Mouse (Mus musculus) gastrocnemius, adult 2 months (tissue): ENCODE results near the gene Zbtb22. TPM values are rescaled to one million over a fixed set of nuclear protein-coding genes. Genes with fewer than 3 reads are reported as not detected.
A peak's percentile ranks its signal among the peaks of the same experiment; 100 is the strongest.

ENCODE experiments used
- DNase-seq: peaks from one replicate; pipeline ENCODE4 v3.0.0; 2022
- H3K27ac ChIP-seq: fragments of 200-600 bp; 2 replicates; pipeline ENCODE4 v1.8.1; 2022; ENCODE audit warnings: mild to moderate bottlenecking
- H3K4me3 ChIP-seq: fragments of 200-600 bp; 2 replicates; pipeline ENCODE4 v1.8.1; 2022; ENCODE audit warnings: mild to moderate bottlenecking, moderate library complexity
- CTCF ChIP-seq: fragments of 200-600 bp; IDR thresholded peaks from 2 replicates; pipeline ENCODE4 v1.8.1; 2022; ENCODE audit warnings: antibody characterized with exemption, mild to moderate bottlenecking, moderate library complexity
- intact Hi-C: fragments of 180-260 bp; cut with DNase I; formaldehyde crosslinking; loops from one replicate; pipeline ENCODE4 v1.15.1; 2025
- total RNA-seq, 2 experiments: library from RNA; stranded (reverse); gene quantifications; 2 replicates each; pipeline ENCODE4 v1.2.3; 2021

Gene Zbtb22
- total RNA-seq, 2 experiments from 2014 or later = 14.5 to 14.8 TPM

GRCm38 (mm10) chr17:33909869-33910250, 5.8 kb upstream of the Zbtb22 start:
- Histone ChIP-seq H3K4me3 (peak overlapping the region; percentile 92), H3K27ac (peak overlapping the region; percentile 97)
- intact Hi-C loops = no loop called here
- DNase-seq = no peak
- no peak for TF ChIP-seq CTCF

GRCm38 (mm10) chr17:33910346-33911051, 5.2 kb upstream of the Zbtb22 start:
- no peak for TF ChIP-seq CTCF
- intact Hi-C loops = no loop called here
- Histone ChIP-seq H3K27ac (peak overlapping the region; percentile 97), H3K4me3 (peak overlapping the region; percentile 92)
- no peak for DNase-seq

- DNase-seq = no peak
- intact Hi-C loops = no loop called here
- Histone ChIP-seq H3K27ac (no peak overlapping the region), H3K4me3 (no peak overlapping the region)
- no peak for TF ChIP-seq CTCF
Measured at GRCm38 (mm10) chr17:33911052-33911812, 4.5 kb upstream of the Zbtb22 start.

GRCm38 (mm10) chr17:33911813-33912414, 3.8 kb upstream of the Zbtb22 start:
- no peak for DNase-seq
- intact Hi-C loops = no loop called here
- no peak for TF ChIP-seq CTCF
- no peak overlapping the region for H3K4me3 ChIP-seq
- H3K27ac ChIP-seq = no peak overlapping the region

GRCm38 (mm10) chr17:33913264-33913663, 2.4 kb upstream of the Zbtb22 start:
- no peak overlapping the region for H3K27ac ChIP-seq
- no peak for DNase-seq
- no peak overlapping the region for H3K4me3 ChIP-seq
- no peak for TF ChIP-seq CTCF
- intact Hi-C loops = no loop called here

GRCm38 (mm10) chr17:33913905-33914304, 1.8 kb upstream of the Zbtb22 start:
- no peak for TF ChIP-seq CTCF

GRCm38 (mm10) chr17:33914969-33915391, 724 bp upstream of the Zbtb22 start:
- intact Hi-C loops = no loop called here
- Histone ChIP-seq H3K27ac (peak overlapping the region; percentile 87), H3K4me3 (peak overlapping the region; percentile 82)
- no peak for DNase-seq
- no peak for TF ChIP-seq CTCF

More at GRCm38 (mm10) chr17:33913905-33914304, 1.8 kb upstream of the Zbtb22 start:
- Histone ChIP-seq H3K27ac (no peak overlapping the region), H3K4me3 (no peak overlapping the region)
- intact Hi-C loops = no loop called here
- DNase-seq = no peak

GRCm38 (mm10) chr17:33916294-33916693, 590 bp downstream of the Zbtb22 start:
- TF ChIP-seq CTCF = no peak
- intact Hi-C loops = no loop called here
- Histone ChIP-seq H3K4me3 (peak overlapping the region; percentile 82), H3K27ac (peak overlapping the region; percentile 87)
- DNase-seq = no peak

- no peak for DNase-seq
- intact Hi-C loops = no loop called here
- TF ChIP-seq CTCF = no peak
- H3K4me3 ChIP-seq = peak overlapping the region; percentile 82
- peak overlapping the region; percentile 87 for H3K27ac ChIP-seq
Measured at GRCm38 (mm10) chr17:33916847-33917655, 1.3 kb downstream of the Zbtb22 start.

- H3K4me3 ChIP-seq = no peak overlapping the region
- peak overlapping the region; percentile 89 for H3K27ac ChIP-seq
- no peak for DNase-seq
- intact Hi-C loops = no loop called here
- no peak for TF ChIP-seq CTCF
Measured at GRCm38 (mm10) chr17:33917656-33918292, 2.1 kb downstream of the Zbtb22 start.

GRCm38 (mm10) chr17:33918293-33919203, 2.8 kb downstream of the Zbtb22 start:
- H3K4me3 ChIP-seq = peak overlapping the region; percentile 94
- TF ChIP-seq CTCF = no peak
- intact Hi-C loops = no loop called here
- peak; percentile 78 for DNase-seq
- H3K27ac ChIP-seq = peak overlapping the region; percentile 89
